Mouse (Mus musculus): Measurements from ENCODE around the gene Dot1l. TPM values are rescaled to one million over a fixed set of nuclear protein-coding genes. Genes with fewer than 3 reads are reported as not detected.
A peak's percentile ranks its signal among the peaks of the same experiment; 100 is the strongest.

Dot1l gene
- polyA plus RNA-seq, 1 experiment from 2014 or later, result 23.9 TPM

- no peak overlapping the region for H3K9ac ChIP-seq (ENCODE audit: low read length)
- H3K4me2 ChIP-seq (ENCODE audit: low read depth), result no peak overlapping the region
- H3K27me3 ChIP-seq (ENCODE audit: control insufficient read depth, insufficient read depth, low read length), result peaks cover 29% of the 10 kb centered on the region
- 0 out of 2 replicates have a peak overlapping the region, but pooled peaks have one; percentile 3 for H3K4me3 ChIP-seq (ENCODE audit: low read depth, low read length)
- H3K9me3 ChIP-seq (ENCODE audit: control insufficient read depth, low read length), result no peaks in the 10 kb centered on the region
- H3K4me1 ChIP-seq (ENCODE audit: control insufficient read depth, insufficient read depth, low read length), result peaks cover 7% of the 10 kb centered on the region; the same call in 1 of the 2 replicates
- ATAC-seq (ENCODE audit: insufficient read depth, low FRiP score, low TSS enrichment) (no peak), DNase-seq (ENCODE audit: low spot score) (no peak)
- WGBS, result 53% methylated on average over 30 of the region's 30 CpGs
- H3K27ac ChIP-seq (ENCODE audit: low read depth, low read length), result no peak overlapping the region
- H3K36me3 ChIP-seq (ENCODE audit: control insufficient read depth, insufficient read depth, low read length), result no peaks in the 10 kb centered on the region
Measured at GRCm38 (mm10) chr10:80835617-80836016, 80.6 kb downstream of the Dot1l start.

GRCm38 (mm10) chr10:80836949-80837379, 82.0 kb downstream of the Dot1l start:
- Histone ChIP-seq H3K4me2 (ENCODE audit: low read depth) (no peak overlapping the region), H3K9ac (ENCODE audit: low read length) (no peak overlapping the region), H3K27me3 (ENCODE audit: control insufficient read depth, insufficient read depth, low read length) (peaks cover 29% of the 10 kb centered on the region), H3K27ac (ENCODE audit: low read depth, low read length) (no peak overlapping the region), H3K4me3 (ENCODE audit: low read depth, low read length) (no peak overlapping the region), H3K4me1 (ENCODE audit: control insufficient read depth, insufficient read depth, low read length) (no peaks in the 10 kb centered on the region), H3K36me3 (ENCODE audit: control insufficient read depth, insufficient read depth, low read length) (no peaks in the 10 kb centered on the region), H3K9me3 (ENCODE audit: control insufficient read depth, low read length) (no peaks in the 10 kb centered on the region)
- ATAC-seq (ENCODE audit: insufficient read depth, low FRiP score, low TSS enrichment) (no peak), DNase-seq (ENCODE audit: low spot score) (no peak)
- WGBS, result 48% methylated on average over 7 of the region's 7 CpGs

- no peak for DNase-seq (ENCODE audit: low spot score)
- no peak for ATAC-seq (ENCODE audit: insufficient read depth, low FRiP score, low TSS enrichment)
- WGBS, result 14% methylated on average over 2 of the region's 2 CpGs
- no peaks in the 10 kb centered on the region for H3K4me1 ChIP-seq (ENCODE audit: control insufficient read depth, insufficient read depth, low read length)
- peaks cover 37% of the 10 kb centered on the region for H3K27me3 ChIP-seq (ENCODE audit: control insufficient read depth, insufficient read depth, low read length)
- no peaks in the 10 kb centered on the region for H3K9me3 ChIP-seq (ENCODE audit: control insufficient read depth, low read length)
- no peak overlapping the region for H3K9ac ChIP-seq (ENCODE audit: low read length)
- H3K4me3 ChIP-seq (ENCODE audit: low read depth, low read length), result no peak overlapping the region
- no peaks in the 10 kb centered on the region for H3K36me3 ChIP-seq (ENCODE audit: control insufficient read depth, insufficient read depth, low read length)
- H3K4me2 ChIP-seq (ENCODE audit: low read depth), result no peak overlapping the region
- no peak overlapping the region for H3K27ac ChIP-seq (ENCODE audit: low read depth, low read length)
Measured at GRCm38 (mm10) chr10:80837827-80838226, 82.8 kb downstream of the Dot1l start.

- H3K4me3 ChIP-seq (ENCODE audit: low read depth, low read length), result no peak overlapping the region
- DNase-seq (ENCODE audit: low spot score) (no peak), ATAC-seq (ENCODE audit: insufficient read depth, low FRiP score, low TSS enrichment) (no peak)
- 64% methylated on average over 2 of the region's 2 CpGs for WGBS
- H3K4me2 ChIP-seq (ENCODE audit: low read depth), result no peak overlapping the region
- no peak overlapping the region for H3K9ac ChIP-seq (ENCODE audit: low read length)
- no peaks in the 10 kb centered on the region for H3K36me3 ChIP-seq (ENCODE audit: control insufficient read depth, insufficient read depth, low read length)
- peaks cover 42% of the 10 kb centered on the region for H3K27me3 ChIP-seq (ENCODE audit: control insufficient read depth, insufficient read depth, low read length)
- H3K27ac ChIP-seq (ENCODE audit: low read depth, low read length), result no peak overlapping the region
- H3K9me3 ChIP-seq (ENCODE audit: control insufficient read depth, low read length), result no peaks in the 10 kb centered on the region
- H3K4me1 ChIP-seq (ENCODE audit: control insufficient read depth, insufficient read depth, low read length), result no peaks in the 10 kb centered on the region
Measured at GRCm38 (mm10) chr10:80838346-80838912, 83.4 kb downstream of the Dot1l start.

GRCm38 (mm10) chr10:80839848-80840247, 84.8 kb downstream of the Dot1l start:
- H3K9ac ChIP-seq (ENCODE audit: low read length), result no peak overlapping the region; the same call in 1 of the 2 replicates
- H3K4me2 ChIP-seq (ENCODE audit: low read depth), result no peak overlapping the region
- 56% methylated on average over 6 of the region's 6 CpGs for WGBS
- no peaks in the 10 kb centered on the region; the same call in 1 of the 2 replicates for H3K4me1 ChIP-seq (ENCODE audit: control insufficient read depth, insufficient read depth, low read length)
- no peak overlapping the region for H3K27ac ChIP-seq (ENCODE audit: low read depth, low read length)
- no peaks in the 10 kb centered on the region for H3K36me3 ChIP-seq (ENCODE audit: control insufficient read depth, insufficient read depth, low read length)
- ATAC-seq (ENCODE audit: insufficient read depth, low FRiP score, low TSS enrichment) (no peak), DNase-seq (ENCODE audit: low spot score) (no peak)
- H3K27me3 ChIP-seq (ENCODE audit: control insufficient read depth, insufficient read depth, low read length), result peaks cover 42% of the 10 kb centered on the region
- H3K4me3 ChIP-seq (ENCODE audit: low read depth, low read length), result no peak overlapping the region
- no peaks in the 10 kb centered on the region for H3K9me3 ChIP-seq (ENCODE audit: control insufficient read depth, low read length)

GRCm38 (mm10) chr10:80841685-80842084, 86.7 kb downstream of the Dot1l start:
- no peaks in the 10 kb centered on the region for H3K36me3 ChIP-seq (ENCODE audit: control insufficient read depth, insufficient read depth, low read length)
- peaks cover 37% of the 10 kb centered on the region for H3K27me3 ChIP-seq (ENCODE audit: control insufficient read depth, insufficient read depth, low read length)
- H3K9me3 ChIP-seq (ENCODE audit: control insufficient read depth, low read length), result no peaks in the 10 kb centered on the region
- H3K4me1 ChIP-seq (ENCODE audit: control insufficient read depth, insufficient read depth, low read length), result no peaks in the 10 kb centered on the region; the same call in 1 of the 2 replicates
- no peak for ATAC-seq (ENCODE audit: insufficient read depth, low FRiP score, low TSS enrichment)
- DNase-seq (ENCODE audit: low spot score), result no peak
- H3K27ac ChIP-seq (ENCODE audit: low read depth, low read length), result no peak overlapping the region
- WGBS, result 82% methylated on average over 2 of the region's 2 CpGs
- H3K4me2 ChIP-seq (ENCODE audit: low read depth), result no peak overlapping the region
- H3K4me3 ChIP-seq (ENCODE audit: low read depth, low read length), result no peak overlapping the region
- H3K9ac ChIP-seq (ENCODE audit: low read length), result no peak overlapping the region

GRCm38 (mm10) chr10:80842334-80842733, 87.3 kb downstream of the Dot1l start:
- WGBS, result 83% methylated on average over 15 of the region's 15 CpGs
- Histone ChIP-seq H3K4me2 (ENCODE audit: low read depth) (no peak overlapping the region), H3K4me3 (ENCODE audit: low read depth, low read length) (no peak overlapping the region), H3K9me3 (ENCODE audit: control insufficient read depth, low read length) (no peaks in the 10 kb centered on the region), H3K4me1 (ENCODE audit: control insufficient read depth, insufficient read depth, low read length) (no peaks in the 10 kb centered on the region; the same call in 1 of the 2 replicates), H3K27ac (ENCODE audit: low read depth, low read length) (no peak overlapping the region), H3K36me3 (ENCODE audit: control insufficient read depth, insufficient read depth, low read length) (no peaks in the 10 kb centered on the region), H3K27me3 (ENCODE audit: control insufficient read depth, insufficient read depth, low read length) (peaks cover 35% of the 10 kb centered on the region), H3K9ac (ENCODE audit: low read length) (no peak overlapping the region)
- ATAC-seq (ENCODE audit: insufficient read depth, low FRiP score, low TSS enrichment) (no peak), DNase-seq (ENCODE audit: low spot score) (no peak)

- H3K27me3 ChIP-seq (ENCODE audit: control insufficient read depth, insufficient read depth, low read length), result peaks cover 35% of the 10 kb centered on the region
- DNase-seq (ENCODE audit: low spot score) (no peak), ATAC-seq (ENCODE audit: insufficient read depth, low FRiP score, low TSS enrichment) (no peak)
- no peaks in the 10 kb centered on the region for H3K9me3 ChIP-seq (ENCODE audit: control insufficient read depth, low read length)
- H3K4me3 ChIP-seq (ENCODE audit: low read depth, low read length), result peak overlapping the region; percentile 36
- peak overlapping the region; percentile 43 for H3K9ac ChIP-seq (ENCODE audit: low read length)
- peak overlapping the region; percentile 53 for H3K4me2 ChIP-seq (ENCODE audit: low read depth)
- WGBS, result 8% methylated on average over 32 of the region's 32 CpGs
- no peak overlapping the region for H3K27ac ChIP-seq (ENCODE audit: low read depth, low read length)
- no peaks in the 10 kb centered on the region; the same call in 1 of the 2 replicates for H3K4me1 ChIP-seq (ENCODE audit: control insufficient read depth, insufficient read depth, low read length)
- H3K36me3 ChIP-seq (ENCODE audit: control insufficient read depth, insufficient read depth, low read length), result no peaks in the 10 kb centered on the region
Measured at GRCm38 (mm10) chr10:80843087-80843930, 88.3 kb downstream of the Dot1l start.

All from neural tube, embryonic 11.5 days (tissue).